Mouse (Mus musculus) liver, embryonic 16.5 days (tissue): Measurements from ENCODE around the gene Mrpl33. TPM values are rescaled to one million over a fixed set of nuclear protein-coding genes. Genes with fewer than 3 reads are reported as not detected.

Experiments
- ATAC-seq: fragments of 200-750 bp; cut with Nextera tagmentation; 2 replicates; pipeline ENCODE4 v1.8.0; 2017; ENCODE audit warnings: low read depth, mild to moderate bottlenecking, moderate number of reproducible peaks, moderate library complexity
- H3K27ac ChIP-seq: fragments of 300-500 bp; sonication (generic); 2 replicates; pipeline ENCODE4 v1.5.1; 2014; ENCODE audit warnings: mild to moderate bottlenecking, low read length
- H3K27me3 ChIP-seq: fragments of 300-500 bp; sonication (generic); 2 replicates; pipeline ENCODE4 v1.6.1; 2014; ENCODE audit warnings: low read depth, low read length, mixed read lengths; ENCODE audit not compliant: control insufficient read depth, insufficient read depth
- H3K36me3 ChIP-seq: fragments of 300-500 bp; sonication (generic); 2 replicates; pipeline ENCODE4 v1.6.1; 2014; ENCODE audit warnings: mild to moderate bottlenecking; ENCODE audit not compliant: control insufficient read depth, insufficient read depth
- H3K4me1 ChIP-seq: fragments of 300-500 bp; sonication (generic); 2 replicates; pipeline ENCODE4 v1.6.1; 2014; ENCODE audit warnings: low read depth, low read length, mixed read lengths; ENCODE audit not compliant: control insufficient read depth
- H3K4me2 ChIP-seq: fragments of 300-500 bp; sonication (generic); 2 replicates; pipeline ENCODE4 v1.6.1; 2014; ENCODE audit warnings: low read depth, low read length, mixed read lengths
- H3K4me3 ChIP-seq: fragments of 300-500 bp; sonication (generic); 2 replicates; pipeline ENCODE4 v1.5.1; 2014; ENCODE audit warnings: low read depth, mild to moderate bottlenecking, low read length
- H3K9ac ChIP-seq: fragments of 300-500 bp; sonication (generic); 2 replicates; pipeline ENCODE4 v1.6.1; 2014; ENCODE audit warnings: low read depth, low read length
- H3K9me3 ChIP-seq: fragments of 300-500 bp; sonication (generic); replicated peaks from 2 replicates; pipeline ENCODE4 v1.6.1; 2016; ENCODE audit warnings: low read length; ENCODE audit not compliant: control insufficient read depth
- WGBS: fragments of 180-500 bp; shearing (Covaris S2); extraction: QIAGEN DNeasy Blood & Tissue Kit; methylation state at CpG from one replicate; pipeline ENCODE4 v1.1.7; 2014; ENCODE audit not compliant: insufficient replicate concordance; 5-methylcytosine and 5-hydroxymethylcytosine counted together
- polyA plus RNA-seq: library from polyadenylated mRNA; unstranded; fragments of >200 nt; fragmentation: Nextera tagmentation; extraction: Ambion mirVana; gene quantifications from 2 replicates; pipeline ENCODE4 v1.2.1, GENCODE M21; 2015

Mrpl33 gene
- polyA plus RNA-seq, 1 experiment from 2014 or later, result 141 TPM

GRCm38 (mm10) chr5:31668325-31668968 lies 71.7 kb downstream of the Mrpl33 start:
- Histone ChIP-seq H3K36me3 (no peaks in the 10 kb centered on the region), H3K27ac (no peak overlapping the region), H3K4me3 (no peak overlapping the region), H3K27me3 (no peaks in the 10 kb centered on the region), H3K9ac (no peak overlapping the region), H3K9me3 (no peaks in the 10 kb centered on the region), H3K4me2 (no peak overlapping the region), H3K4me1 (no peaks in the 10 kb centered on the region)
- no peak for ATAC-seq
- 79% methylated on average over 13 of the region's 13 CpGs for WGBS

GRCm38 (mm10) chr5:31669984-31670383 lies 73.2 kb downstream of the Mrpl33 start:
- no peaks in the 10 kb centered on the region for H3K9me3 ChIP-seq
- H3K4me2 ChIP-seq, result no peak overlapping the region
- H3K4me1 ChIP-seq, result no peaks in the 10 kb centered on the region
- H3K27me3 ChIP-seq, result no peaks in the 10 kb centered on the region
- 67% methylated on average over 5 of the region's 5 CpGs for WGBS
- ATAC-seq, result no peak
- H3K27ac ChIP-seq, result no peak overlapping the region
- no peak overlapping the region for H3K4me3 ChIP-seq
- H3K36me3 ChIP-seq, result no peaks in the 10 kb centered on the region
- H3K9ac ChIP-seq, result no peak overlapping the region

- no peak overlapping the region for H3K4me2 ChIP-seq
- H3K4me1 ChIP-seq, result no peaks in the 10 kb centered on the region
- H3K36me3 ChIP-seq, result no peaks in the 10 kb centered on the region
- 66% methylated on average over 2 of the region's 2 CpGs for WGBS
- H3K27ac ChIP-seq, result no peak overlapping the region
- no peaks in the 10 kb centered on the region for H3K9me3 ChIP-seq
- ATAC-seq, result no peak
- no peak overlapping the region for H3K4me3 ChIP-seq
- H3K27me3 ChIP-seq, result no peaks in the 10 kb centered on the region
- H3K9ac ChIP-seq, result no peak overlapping the region
Measured at GRCm38 (mm10) chr5:31671137-31671536, 74.4 kb downstream of the Mrpl33 start.

GRCm38 (mm10) chr5:31673431-31673830 lies 76.7 kb downstream of the Mrpl33 start:
- H3K9ac ChIP-seq, result no peak overlapping the region
- H3K4me1 ChIP-seq, result peaks cover 2% of the 10 kb centered on the region; the same call in 1 of the 2 replicates
- H3K27me3 ChIP-seq, result no peaks in the 10 kb centered on the region
- 61% methylated on average over 2 of the region's 2 CpGs for WGBS
- H3K4me2 ChIP-seq, result no peak overlapping the region
- no peaks in the 10 kb centered on the region for H3K36me3 ChIP-seq
- no peak overlapping the region for H3K4me3 ChIP-seq
- no peaks in the 10 kb centered on the region for H3K9me3 ChIP-seq
- H3K27ac ChIP-seq, result no peak overlapping the region
- ATAC-seq, result no peak

- no peaks in the 10 kb centered on the region for H3K27me3 ChIP-seq
- H3K9ac ChIP-seq, result no peak overlapping the region
- peak; percentile 27; the same call in 1 of the 2 replicates for ATAC-seq
- no peaks in the 10 kb centered on the region for H3K36me3 ChIP-seq
- H3K4me3 ChIP-seq, result no peak overlapping the region
- no peak overlapping the region for H3K4me2 ChIP-seq
- peaks cover 2% of the 10 kb centered on the region; the same call in 1 of the 2 replicates for H3K4me1 ChIP-seq
- no peaks in the 10 kb centered on the region for H3K9me3 ChIP-seq
- H3K27ac ChIP-seq, result no peak overlapping the region
- WGBS, result 61% methylated on average over 1 of the region's 1 CpGs
Measured at GRCm38 (mm10) chr5:31678000-31678399, 81.3 kb downstream of the Mrpl33 start.

- no peak overlapping the region for H3K9ac ChIP-seq
- no peak overlapping the region for H3K4me2 ChIP-seq
- H3K4me1 ChIP-seq, result peaks cover 6% of the 10 kb centered on the region
- no peaks in the 10 kb centered on the region for H3K36me3 ChIP-seq
- no peaks in the 10 kb centered on the region for H3K27me3 ChIP-seq
- no peak overlapping the region for H3K4me3 ChIP-seq
- 64% methylated on average over 4 of the region's 4 CpGs for WGBS
- H3K9me3 ChIP-seq, result no peaks in the 10 kb centered on the region
- no peak for ATAC-seq
- H3K27ac ChIP-seq, result no peak overlapping the region
Measured at GRCm38 (mm10) chr5:31680183-31680582, 83.4 kb downstream of the Mrpl33 start.

- 73% methylated on average over 1 of the region's 1 CpGs for WGBS
- H3K9ac ChIP-seq, result no peak overlapping the region
- no peak overlapping the region for H3K27ac ChIP-seq
- H3K4me3 ChIP-seq, result no peak overlapping the region
- H3K4me1 ChIP-seq, result peaks cover 15% of the 10 kb centered on the region
- H3K36me3 ChIP-seq, result no peaks in the 10 kb centered on the region
- no peak for ATAC-seq
- no peaks in the 10 kb centered on the region for H3K9me3 ChIP-seq
- H3K27me3 ChIP-seq, result no peaks in the 10 kb centered on the region
- no peak overlapping the region for H3K4me2 ChIP-seq
Measured at GRCm38 (mm10) chr5:31682305-31682704, 85.6 kb downstream of the Mrpl33 start.

- Histone ChIP-seq H3K27ac (peak overlapping the region; percentile 90), H3K9ac (peak overlapping the region; percentile 60; the same call in 1 of the 2 replicates), H3K4me1 (peaks cover 22% of the 10 kb centered on the region), H3K4me2 (peak overlapping the region; percentile 69), H3K36me3 (no peaks in the 10 kb centered on the region), H3K27me3 (no peaks in the 10 kb centered on the region), H3K4me3 (peak overlapping the region; percentile 40), H3K9me3 (no peaks in the 10 kb centered on the region)
- 19% methylated on average over 2 of the region's 2 CpGs for WGBS
- ATAC-seq, result peak; percentile 100
Measured at GRCm38 (mm10) chr5:31686040-31686439, 89.3 kb downstream of the Mrpl33 start.

- no peaks in the 10 kb centered on the region for H3K27me3 ChIP-seq
- peaks cover 22% of the 10 kb centered on the region for H3K4me1 ChIP-seq
- ATAC-seq, result peak; percentile 25; the same call in 1 of the 2 replicates
- no peak overlapping the region; the same call in 1 of the 2 replicates for H3K9ac ChIP-seq
- H3K36me3 ChIP-seq, result no peaks in the 10 kb centered on the region
- 30% methylated on average over 3 of the region's 3 CpGs for WGBS
- no peak overlapping the region for H3K4me3 ChIP-seq
- H3K4me2 ChIP-seq, result no peak overlapping the region; the same call in 1 of the 2 replicates
- H3K9me3 ChIP-seq, result no peaks in the 10 kb centered on the region
- peak overlapping the region; percentile 83 for H3K27ac ChIP-seq
Measured at GRCm38 (mm10) chr5:31687972-31688371, 91.2 kb downstream of the Mrpl33 start.
